Mouse (Mus musculus): Measurements from ENCODE around the gene Stk40. TPM values are rescaled to one million over a fixed set of nuclear protein-coding genes. Genes with fewer than 3 reads are reported as not detected.

Stk40 gene
- total RNA-seq, 2 experiments from 2014 or later = 33.6 to 41.5 TPM

GRCm38 (mm10) chr4:126117116-126117515 lies 13.4 kb downstream of the Stk40 start:
- intact Hi-C loops (cut with DNase I) = no loop called here
- no peak for DNase-seq

GRCm38 (mm10) chr4:126118651-126119050 lies 14.9 kb downstream of the Stk40 start:
- no peak for DNase-seq
- intact Hi-C loops (cut with DNase I) = no loop called here

DNA sequence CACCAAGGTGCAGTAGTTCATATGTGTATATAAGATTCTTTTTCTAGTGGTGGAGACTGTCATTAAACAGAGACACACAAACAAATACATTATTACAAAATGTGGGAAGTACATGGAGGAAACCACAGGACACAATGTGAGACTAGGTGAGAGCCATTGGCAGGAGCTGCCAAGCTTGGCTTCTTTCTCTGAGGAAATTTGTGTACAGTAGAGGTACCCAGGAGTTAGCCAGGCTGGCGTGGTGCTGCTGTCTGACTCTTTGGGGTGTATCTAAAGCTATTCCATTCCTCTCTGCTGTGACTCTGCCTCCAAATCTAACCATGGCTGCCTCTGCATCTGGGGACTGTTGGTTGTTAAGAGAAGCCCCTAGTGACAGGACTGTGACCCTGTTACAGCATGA lies 15.3 kb downstream of the Stk40 start:
- DNase-seq = no peak
- intact Hi-C loops (cut with DNase I) = no loop called here

GRCm38 (mm10) chr4:126120052-126120451 lies 16.3 kb downstream of the Stk40 start:
- intact Hi-C loops (cut with DNase I) = no loop called here
- no peak for DNase-seq

- intact Hi-C loops (cut with DNase I) = no loop called here
- no peak for DNase-seq
Observed at GRCm38 (mm10) chr4:126120506-126120905, 16.7 kb downstream of the Stk40 start.

DNA sequence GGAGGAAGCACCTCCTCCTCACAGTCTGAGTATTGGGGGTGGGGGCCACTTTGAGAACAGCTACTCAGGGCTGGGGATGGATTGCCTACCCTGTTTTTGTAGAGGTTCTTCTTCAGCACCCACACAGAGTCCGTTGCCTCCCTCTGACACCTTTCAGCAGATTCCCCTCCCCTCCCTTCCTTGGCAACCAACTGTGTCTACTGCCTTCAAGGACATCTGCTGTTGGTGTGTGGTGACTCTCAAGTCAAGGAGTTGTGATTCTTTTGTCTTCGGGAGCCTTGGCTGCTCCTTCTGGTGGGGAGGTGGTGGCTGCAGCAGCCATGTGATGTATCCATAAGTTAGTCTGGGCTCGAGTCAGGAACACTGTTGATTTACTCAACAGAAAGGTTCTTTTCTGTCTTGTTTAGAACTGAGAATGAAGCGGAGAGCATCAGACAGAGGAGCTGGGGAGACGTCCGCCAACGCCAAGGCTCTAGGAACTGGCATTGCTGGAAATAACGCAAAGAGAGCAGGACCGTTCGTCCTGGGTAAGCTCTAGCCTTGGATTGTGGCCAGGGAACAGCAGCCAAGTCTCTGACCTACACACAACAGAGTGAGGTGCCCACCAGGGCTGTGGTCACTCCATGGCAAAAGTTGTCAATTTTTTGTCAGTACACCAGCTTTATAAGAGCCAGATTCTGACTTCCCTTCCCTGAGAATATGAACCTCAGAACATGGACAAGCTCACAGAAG lies 19.7 kb downstream of the Stk40 start:
- intact Hi-C loops (cut with DNase I) = no loop called here
- no peak for DNase-seq

- intact Hi-C loops (cut with DNase I) = no loop called here
Observed at GRCm38 (mm10) chr4:126130502-126130901, 26.7 kb downstream of the Stk40 start.

DNA sequence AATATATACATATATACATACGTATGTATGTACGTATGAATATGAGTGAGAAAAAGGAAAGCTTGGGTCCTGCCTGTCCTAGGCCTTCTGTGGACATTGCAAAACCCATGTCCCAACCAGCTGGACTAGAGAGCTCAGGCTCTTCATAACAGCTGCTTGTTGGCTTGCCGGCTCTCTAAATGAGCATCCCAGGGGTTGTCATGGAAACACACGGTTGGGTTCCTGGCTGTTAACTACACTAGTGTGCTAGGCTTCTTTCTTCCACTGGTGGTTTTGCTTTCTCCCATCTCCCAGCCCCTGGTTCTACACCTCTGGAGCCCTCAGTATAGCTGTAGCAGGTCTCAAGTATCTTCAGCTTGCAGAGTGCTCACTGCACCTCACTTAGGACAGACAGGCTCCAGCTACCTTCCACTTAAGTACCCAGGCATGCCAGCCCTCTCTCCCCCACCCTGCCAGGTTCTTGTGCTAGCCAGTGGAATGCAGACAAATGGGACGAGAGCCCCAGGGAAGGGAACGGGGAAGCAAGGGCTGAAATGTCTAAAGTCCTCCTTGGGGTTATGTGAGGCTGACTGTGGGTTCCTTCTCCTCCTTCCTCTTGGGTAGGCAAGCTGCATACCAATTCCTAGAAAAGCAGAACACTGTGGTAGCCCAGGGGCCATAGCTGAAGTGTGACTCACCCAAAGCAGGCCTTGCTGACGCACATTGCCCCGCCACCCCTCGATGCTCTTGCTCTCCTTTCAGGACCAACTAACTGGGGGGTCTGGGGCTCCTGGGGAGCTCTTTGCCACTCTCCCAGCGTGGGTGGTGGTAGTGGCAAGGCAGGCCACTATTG lies 27.7 kb downstream of the Stk40 start:
- no peak for DNase-seq
- intact Hi-C loops (cut with DNase I) = no loop called here

More at GRCm38 (mm10) chr4:126130502-126130901, 26.7 kb downstream of the Stk40 start:
- no peak for DNase-seq

- intact Hi-C loops (cut with DNase I) = no loop called here
- DNase-seq = no peak
Observed at GRCm38 (mm10) chr4:126132636-126133264, 29.0 kb downstream of the Stk40 start.

- intact Hi-C loops (cut with DNase I) = no loop called here
- no peak for DNase-seq
Observed at GRCm38 (mm10) chr4:126134236-126134635, 30.5 kb downstream of the Stk40 start.

GRCm38 (mm10) chr4:126134639-126135038 lies 30.9 kb downstream of the Stk40 start:
- no peak for DNase-seq
- intact Hi-C loops (cut with DNase I) = no loop called here

DNA sequence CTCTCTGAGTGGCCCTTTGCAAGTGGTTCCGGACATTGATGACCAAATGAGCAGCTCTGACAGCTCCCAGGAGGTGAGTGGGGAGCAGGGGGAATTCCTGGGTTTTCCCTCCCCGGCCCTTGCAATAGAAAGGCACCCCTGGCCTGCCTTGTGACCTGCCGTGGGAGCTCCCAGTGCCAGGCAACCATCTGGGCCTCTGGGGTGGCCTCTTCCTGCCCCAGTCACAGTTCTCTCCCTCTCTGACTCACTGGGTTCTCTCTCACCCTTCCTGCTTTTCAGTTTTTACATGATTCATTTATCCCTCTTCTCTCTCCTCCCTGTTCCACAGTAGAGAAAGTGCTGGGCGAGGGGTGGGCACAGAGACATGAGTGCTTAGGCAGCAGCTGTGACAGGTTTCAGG lies 34.0 kb downstream of the Stk40 start:
- intact Hi-C loops (cut with DNase I) = no loop called here
- no peak for DNase-seq

DNA sequence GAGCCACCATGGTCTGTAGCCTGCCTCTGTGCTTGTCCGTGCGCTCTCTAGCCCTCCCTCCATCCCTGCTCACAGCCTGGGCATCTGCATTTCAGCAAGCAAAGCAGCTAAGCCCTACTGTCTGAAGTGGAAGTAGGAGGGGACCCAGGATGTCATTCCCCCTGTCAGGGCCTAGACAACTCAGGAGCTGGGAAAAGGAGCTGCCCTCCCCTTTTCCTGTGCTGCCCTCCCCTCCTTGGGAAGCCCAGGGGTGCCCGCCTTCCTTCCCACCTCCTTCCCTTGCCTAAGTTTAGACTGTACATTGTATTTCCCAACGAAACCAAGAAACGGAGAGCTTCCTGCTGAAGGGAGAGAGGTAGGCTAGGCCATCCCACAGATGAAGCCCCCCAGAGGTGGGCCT lies 37.3 kb downstream of the Stk40 start:
- no peak for DNase-seq
- intact Hi-C loops (cut with DNase I) = no loop called here

DNA sequence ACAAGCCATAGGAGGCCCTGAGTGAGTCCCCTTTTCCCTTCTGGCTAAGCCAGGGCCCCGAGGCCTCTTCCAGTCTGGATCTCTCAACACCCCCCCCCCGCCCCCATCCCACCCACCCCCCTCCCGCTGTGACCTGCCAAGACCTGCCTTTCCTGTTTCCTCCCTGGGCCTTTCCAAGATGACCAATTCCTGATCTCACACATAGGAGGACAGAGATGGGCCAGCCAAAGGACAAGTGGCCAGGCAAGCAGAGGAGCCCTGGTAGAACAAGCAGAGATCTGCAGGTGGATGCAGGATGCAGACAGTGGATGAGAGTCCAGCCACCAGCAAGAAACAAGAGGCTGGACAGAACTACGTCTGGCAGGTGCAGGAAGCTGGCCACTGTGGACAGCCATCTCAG lies 41.6 kb downstream of the Stk40 start:
- no peak for DNase-seq
- intact Hi-C loops (cut with DNase I) = no loop called here

DNA sequence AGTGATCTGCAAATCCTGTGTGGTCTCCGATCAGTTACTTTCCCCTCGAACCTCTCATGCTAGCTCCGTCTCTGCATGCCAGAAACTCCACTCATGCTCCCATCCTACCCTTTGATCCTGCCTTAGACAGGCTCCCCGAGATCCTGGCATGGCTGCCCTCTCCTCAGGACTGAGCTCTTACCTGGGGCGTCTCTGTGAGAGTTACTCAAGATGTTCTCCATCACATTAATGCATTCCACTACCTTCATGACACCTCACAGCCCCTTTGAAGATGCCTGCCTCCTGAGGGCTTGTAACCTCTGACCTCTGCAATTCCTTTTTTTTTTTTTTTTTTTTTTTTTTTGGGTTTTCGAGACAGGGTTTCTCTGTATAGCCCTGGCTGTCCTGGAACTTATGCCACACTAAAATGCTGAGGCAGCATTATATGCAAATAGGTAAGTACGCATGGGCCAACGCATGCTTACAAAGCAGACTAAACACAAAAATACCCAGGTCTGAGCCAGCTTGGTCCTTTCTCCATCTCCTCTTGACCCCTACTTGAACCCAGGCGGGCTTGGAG lies 43.3 kb downstream of the Stk40 start:
- intact Hi-C loops (cut with DNase I) = no loop called here

DNA sequence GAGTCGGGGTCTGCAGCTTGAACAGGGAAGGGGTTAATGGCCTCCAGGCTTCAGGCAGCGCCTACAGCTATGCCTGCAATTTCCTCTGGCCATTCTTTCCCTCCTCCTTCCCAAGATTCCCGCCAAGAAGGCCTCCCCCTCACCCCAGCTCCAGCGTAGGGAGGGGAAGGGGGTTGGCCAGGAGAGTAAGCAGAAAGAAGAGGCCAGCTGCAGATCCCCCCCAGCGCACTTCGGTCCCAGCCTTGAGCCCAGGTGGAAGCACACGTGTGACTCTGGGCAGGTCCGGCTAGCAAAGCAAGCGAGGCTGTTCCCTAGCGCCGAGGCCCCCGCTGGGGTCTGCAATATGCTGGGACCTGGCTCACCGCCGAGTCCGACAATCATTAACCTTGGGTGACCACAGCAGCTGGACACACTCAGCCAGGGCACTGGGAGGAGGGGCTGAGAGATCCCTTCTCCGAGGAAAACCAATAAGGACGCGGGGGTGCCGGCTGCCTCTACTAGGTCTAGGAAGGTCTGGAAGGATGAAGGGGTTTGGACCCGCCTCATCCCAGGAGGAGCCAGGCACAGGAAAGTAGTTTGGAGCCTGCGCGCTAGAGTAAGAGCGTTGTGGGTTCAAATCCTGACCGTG lies 43.9 kb downstream of the Stk40 start, which contains the start of gene Eva1b:
Gene Eva1b (plus strand): TSS at position 212 of the 628 bp plus-strand sequence.
- DNase-seq = peak; percentile 56 to 62
- intact Hi-C loops (cut with DNase I) = loop anchor here (2.0 kb wide), 2 partner anchors 15 to 37 kb away; partner anchors contain the start of gene Sh3d21

More for the DNA sequence above, 43.3 kb downstream of the Stk40 start:
- DNase-seq = no peak

DNA sequence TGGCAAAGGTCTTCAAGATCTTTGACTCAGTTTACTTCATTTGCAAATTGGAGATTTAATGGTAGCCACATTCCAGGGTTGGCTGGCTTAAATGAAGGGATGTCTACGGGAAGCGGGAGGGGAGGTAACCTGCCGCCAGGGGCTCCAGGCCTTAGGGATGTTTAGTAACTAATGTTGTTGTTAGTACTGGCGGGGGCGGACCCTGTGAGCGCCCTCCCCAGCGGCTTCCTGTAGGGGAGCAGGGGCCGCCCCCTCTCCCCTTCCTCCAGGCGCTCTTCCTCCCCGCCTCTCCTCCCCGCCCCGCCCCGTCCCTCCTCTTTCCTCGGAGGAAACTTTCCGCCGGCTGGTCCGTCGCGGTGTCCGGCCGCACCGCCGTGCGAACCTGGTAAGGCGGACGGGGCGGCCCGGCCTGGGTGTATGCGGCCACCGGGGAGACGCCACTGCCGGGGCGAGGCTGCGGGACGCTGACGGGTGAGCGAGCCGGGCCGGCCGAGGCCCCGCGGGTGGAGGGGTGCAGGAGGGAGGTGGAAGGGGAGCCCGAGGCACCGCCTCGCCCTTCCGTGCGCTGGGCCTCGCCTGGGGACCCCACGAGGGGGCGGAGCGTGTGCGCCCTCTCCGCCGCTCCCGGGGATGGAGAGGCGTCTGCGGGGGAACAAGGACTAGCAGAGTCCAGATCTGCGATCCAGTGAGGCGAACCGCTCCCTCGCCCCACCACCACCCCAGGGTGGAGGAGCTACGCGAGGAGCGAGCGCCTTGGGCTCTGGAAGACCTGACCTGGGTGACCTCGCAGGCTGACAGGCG lies 44.6 kb downstream of the Stk40 start:
- peak; percentile 73 to 83 for DNase-seq
- intact Hi-C loops (cut with DNase I) = loop anchor here (2.0 kb wide), 2 partner anchors 14 to 38 kb away; partner anchors contain the start of gene Sh3d21

GRCm38 (mm10) chr4:126149041-126149676 lies 45.4 kb downstream of the Stk40 start:
- intact Hi-C loops (cut with DNase I) = loop anchor here (2.0 kb wide), 2 partner anchors 14 to 38 kb away; partner anchors contain the start of gene Sh3d21
- DNase-seq = no peak

GRCm38 (mm10) chr4:126149798-126150197 lies 46.0 kb downstream of the Stk40 start:
- DNase-seq = peak in 1 of 2 experiments; percentile 38
- intact Hi-C loops (cut with DNase I) = loop anchor here (2.0 kb wide), 2 partner anchors 13 to 39 kb away; partner anchors contain the start of gene Sh3d21
